Mouse (Mus musculus) kidney, embryonic 16.5 days (tissue): ENCODE results near the gene Pqlc2. TPM values are rescaled to one million over a fixed set of nuclear protein-coding genes. Genes with fewer than 3 reads are reported as not detected.

Source experiments
- ATAC-seq: fragments of 200-750 bp; cut with Nextera tagmentation; 2 replicates; pipeline ENCODE4 v1.8.0; 2017; ENCODE audit warnings: moderate TSS enrichment; ENCODE audit not compliant: low FRiP score, low TSS enrichment
- H3K27ac ChIP-seq: fragments of 300-500 bp; sonication (generic); 2 replicates; pipeline ENCODE4 v1.5.1; 2014; ENCODE audit warnings: low read length
- H3K27me3 ChIP-seq: fragments of 300-500 bp; sonication (generic); 2 replicates; pipeline ENCODE4 v1.6.1; 2014; ENCODE audit warnings: low read length, control low read depth, mixed read lengths; ENCODE audit not compliant: insufficient read depth
- H3K36me3 ChIP-seq: fragments of 300-500 bp; sonication (generic); 2 replicates; pipeline ENCODE4 v1.6.1; 2014; ENCODE audit warnings: low read length, control low read depth, mixed read lengths; ENCODE audit not compliant: insufficient read depth
- H3K4me1 ChIP-seq: fragments of 300-500 bp; sonication (generic); 2 replicates; pipeline ENCODE4 v1.6.1; 2014; ENCODE audit warnings: low read length, control low read depth, mixed read lengths; ENCODE audit not compliant: insufficient read depth
- H3K4me2 ChIP-seq: fragments of 300-500 bp; sonication (generic); replicated peaks from 2 replicates; pipeline ENCODE4 v1.6.1; 2014; ENCODE audit warnings: low read depth, low read length
- H3K4me3 ChIP-seq: fragments of 300-500 bp; sonication (generic); 2 replicates; pipeline ENCODE4 v1.5.1; 2014; ENCODE audit warnings: mild to moderate bottlenecking, low read length
- H3K9ac ChIP-seq: fragments of 300-500 bp; sonication (generic); replicated peaks from 2 replicates; pipeline ENCODE4 v1.6.1; 2014; ENCODE audit warnings: low read length
- H3K9me3 ChIP-seq: fragments of 300-500 bp; sonication (generic); 2 replicates; pipeline ENCODE4 v1.6.1; 2016; ENCODE audit warnings: low read length, control low read depth
- WGBS: fragments of 180-500 bp; shearing (Covaris S2); extraction: QIAGEN DNeasy Blood & Tissue Kit; methylation state at CpG from one replicate; pipeline ENCODE4 v1.1.7; 2014; 5-methylcytosine and 5-hydroxymethylcytosine counted together
- microRNA-seq: library from miRNA; unstranded; fragments of <30 nt; microRNA quantifications from one replicate; pipeline ENCODE4, GENCODE M21; 2016
- polyA plus RNA-seq: library from polyadenylated mRNA; unstranded; fragments of >200 nt; fragmentation: Nextera tagmentation; extraction: Ambion mirVana; gene quantifications from 2 replicates; pipeline ENCODE4 v1.2.1, GENCODE M21; 2015

Pqlc2 gene
- polyA plus RNA-seq, 1 experiment from 2014 or later: 17.6 TPM

DNA sequence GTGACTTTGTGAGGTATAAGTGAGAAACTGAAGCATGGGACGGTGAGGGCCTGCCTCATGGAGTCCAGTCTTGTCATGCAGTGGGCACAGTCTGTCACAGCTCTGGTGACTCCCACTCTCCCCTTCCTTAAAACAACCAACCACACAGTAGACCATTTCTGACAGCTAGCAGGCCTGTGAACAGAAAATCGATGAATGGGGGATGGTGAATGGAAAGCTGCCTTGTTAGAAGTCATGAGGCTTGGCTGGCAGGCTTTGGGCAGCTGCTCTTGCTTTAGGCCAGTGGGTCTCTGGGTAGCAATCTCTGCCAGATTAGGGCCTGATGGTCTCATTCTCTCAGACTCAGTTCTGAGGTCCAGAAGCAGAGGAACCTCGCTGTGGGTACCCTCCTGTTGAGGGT, 66.3 kb downstream of the Pqlc2 start:
- H3K27ac ChIP-seq: peak overlapping the region; percentile 39
- peaks cover 66% of the 10 kb centered on the region for H3K4me1 ChIP-seq
- 49% methylated on average over 3 of the region's 3 CpGs for WGBS

More for the DNA sequence above, 66.3 kb downstream of the Pqlc2 start:
- Histone ChIP-seq H3K4me2 (no peak overlapping the region), H3K4me3 (no peak overlapping the region), H3K9me3 (no peaks in the 10 kb centered on the region), H3K9ac (no peak overlapping the region), H3K36me3 (peaks cover 16% of the 10 kb centered on the region; the same call in 1 of the 2 replicates), H3K27me3 (no peaks in the 10 kb centered on the region)
- no peak for ATAC-seq

Small RNAs within 50 kb of the gene (microRNA-seq; reads per million reads assigned to microRNA genes)
- gene Gm24245 (2.8 reads per million, percentile 13 among the genes with 10 or more reads in this experiment), gene Gm25732 (1.6 reads per million, percentile 3 among the genes with 10 or more reads in this experiment)

Other genes starting within 250 kb of the Pqlc2 start
- 0.12 and 0.15 TPM in 2 replicates for gene Htr6, start 235.1 kb downstream of the Pqlc2 start, polyA plus RNA-seq
- gene Nbl1, start 217.7 kb downstream of the Pqlc2 start, polyA plus RNA-seq: 27.6 and 31.1 TPM in 2 replicates
- 470 and 478 TPM in 2 replicates for gene Minos1, start 179.6 kb downstream of the Pqlc2 start, polyA plus RNA-seq
- gene Capzb, start 117.8 kb downstream of the Pqlc2 start, polyA plus RNA-seq: 405 and 415 TPM in 2 replicates
- gene Akr7a5, start within 50 bp of the Pqlc2 start, polyA plus RNA-seq: 201 and 210 TPM in 2 replicates
- gene Mrto4, start 41.9 kb upstream of the Pqlc2 start, polyA plus RNA-seq: 122 and 123 TPM in 2 replicates
- 27.6 and 32.7 TPM in 2 replicates for gene Emc1, start 41.9 kb upstream of the Pqlc2 start, polyA plus RNA-seq
- 72.2 and 73.6 TPM in 2 replicates for gene Ubr4, start 41.9 kb upstream of the Pqlc2 start, polyA plus RNA-seq
- 3.2 and 3.7 TPM in 2 replicates for gene Iffo2, start 219.8 kb upstream of the Pqlc2 start, polyA plus RNA-seq